Mouse (Mus musculus) limb, embryonic 11.5 days (tissue): ENCODE results near the gene Sp2. TPM values are rescaled to one million over a fixed set of nuclear protein-coding genes. Genes with fewer than 3 reads are reported as not detected.

Experiments
- ATAC-seq: fragments of 200-750 bp; cut with Nextera tagmentation; 2 replicates; pipeline ENCODE4 v1.8.0; 2017; ENCODE audit warnings: low read depth; ENCODE audit not compliant: insufficient number of reproducible peaks, low FRiP score, low TSS enrichment
- DNase-seq: peaks from one replicate; pipeline ENCODE4 v3.0.0-alpha.2; 2015; ENCODE audit warnings: low spot score
- H3K27ac ChIP-seq: fragments of 300-500 bp; sonication (generic); replicated peaks from 2 replicates; pipeline ENCODE4 v1.5.1; 2014; ENCODE audit warnings: low read depth, mild to moderate bottlenecking, low read length
- H3K27me3 ChIP-seq: fragments of 300-500 bp; sonication (generic); 2 replicates; pipeline ENCODE4 v1.6.1; 2014; ENCODE audit warnings: mild to moderate bottlenecking, low read length, mixed read lengths; ENCODE audit not compliant: control insufficient read depth, insufficient read depth
- H3K36me3 ChIP-seq: fragments of 300-500 bp; sonication (generic); 2 replicates; pipeline ENCODE4 v1.6.1; 2014; ENCODE audit warnings: mild to moderate bottlenecking, low read length, moderate library complexity, mixed read lengths; ENCODE audit not compliant: control insufficient read depth, insufficient read depth
- H3K4me1 ChIP-seq: fragments of 300-500 bp; sonication (generic); 2 replicates; pipeline ENCODE4 v1.6.1; 2014; ENCODE audit warnings: low read length, mixed read lengths; ENCODE audit not compliant: control insufficient read depth, insufficient read depth
- H3K4me2 ChIP-seq: fragments of 300-500 bp; sonication (generic); 2 replicates; pipeline ENCODE4 v1.6.1; 2014; ENCODE audit warnings: low read depth, mild to moderate bottlenecking, moderate library complexity; ENCODE audit not compliant: severe bottlenecking
- H3K4me3 ChIP-seq: fragments of 300-500 bp; sonication (generic); 2 replicates; pipeline ENCODE4 v1.5.1; 2014; ENCODE audit warnings: low read depth, low read length
- H3K9ac ChIP-seq: fragments of 300-500 bp; sonication (generic); 2 replicates; pipeline ENCODE4 v1.6.1; 2014; ENCODE audit warnings: mild to moderate bottlenecking, low read length
- H3K9me3 ChIP-seq: fragments of 300-500 bp; sonication (generic); 2 replicates; pipeline ENCODE4 v1.6.1; 2016; ENCODE audit warnings: low read length; ENCODE audit not compliant: control insufficient read depth
- WGBS: fragments of 180-500 bp; shearing (Covaris S2); extraction: QIAGEN DNeasy Blood & Tissue Kit; methylation state at CpG from one replicate; pipeline ENCODE4 v1.1.7; 2014; 5-methylcytosine and 5-hydroxymethylcytosine counted together
- polyA plus RNA-seq: library from polyadenylated mRNA; unstranded; fragments of >200 nt; fragmentation: Nextera tagmentation; extraction: Ambion mirVana; gene quantifications from 2 replicates; pipeline ENCODE4 v1.2.1, GENCODE M21; 2014

The Sp2 gene
- polyA plus RNA-seq, 1 experiment from 2014 or later: 23.4 TPM

DNA sequence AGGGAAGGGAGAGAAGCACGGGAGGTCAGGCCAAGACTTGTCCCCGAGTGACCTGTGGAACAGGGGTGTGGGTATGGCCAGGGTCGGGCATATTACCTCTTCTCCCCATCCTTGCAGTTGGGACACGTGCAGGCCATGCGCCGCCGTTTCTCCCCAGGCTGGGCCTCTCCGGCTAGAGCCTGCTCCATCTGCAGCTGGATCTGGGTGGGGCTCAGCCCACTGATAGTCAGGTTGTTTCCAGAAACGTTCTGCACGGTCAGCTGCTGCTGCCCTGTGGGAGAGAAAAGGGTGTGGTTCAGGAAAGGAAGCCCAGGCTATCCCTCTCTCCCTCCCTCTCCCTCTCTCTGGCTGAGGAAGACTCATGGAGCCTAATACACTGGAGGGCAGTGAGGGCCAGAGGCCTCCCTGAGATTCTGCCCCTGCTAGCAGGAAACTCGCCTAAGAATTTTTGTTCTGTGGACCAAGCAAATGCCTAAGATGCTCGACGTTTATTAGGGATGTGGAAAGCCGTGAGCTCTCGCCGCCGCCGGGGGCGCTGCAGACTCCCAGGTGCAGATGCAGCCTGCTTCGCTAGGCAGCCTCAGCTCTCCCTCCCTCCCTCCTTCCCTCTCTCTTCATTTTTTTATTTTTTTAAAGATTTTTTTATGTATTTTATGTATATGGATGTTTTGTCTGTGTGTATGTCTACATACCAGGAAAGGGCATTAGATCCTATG lies 26.6 kb downstream of the Sp2 start:
- peak; percentile 47 for DNase-seq
- Histone ChIP-seq H3K9me3 (no peaks in the 10 kb centered on the region), H3K4me3 (no peak overlapping the region), H3K27me3 (no peaks in the 10 kb centered on the region), H3K36me3 (peaks cover 43% of the 10 kb centered on the region), H3K4me1 (no peaks in the 10 kb centered on the region), H3K27ac (no peak overlapping the region), H3K4me2 (no peak overlapping the region; the same call in 1 of the 2 replicates), H3K9ac (no peak overlapping the region)
- WGBS: 55% methylated on average over 20 of the region's 20 CpGs
- ATAC-seq: no peak

DNA sequence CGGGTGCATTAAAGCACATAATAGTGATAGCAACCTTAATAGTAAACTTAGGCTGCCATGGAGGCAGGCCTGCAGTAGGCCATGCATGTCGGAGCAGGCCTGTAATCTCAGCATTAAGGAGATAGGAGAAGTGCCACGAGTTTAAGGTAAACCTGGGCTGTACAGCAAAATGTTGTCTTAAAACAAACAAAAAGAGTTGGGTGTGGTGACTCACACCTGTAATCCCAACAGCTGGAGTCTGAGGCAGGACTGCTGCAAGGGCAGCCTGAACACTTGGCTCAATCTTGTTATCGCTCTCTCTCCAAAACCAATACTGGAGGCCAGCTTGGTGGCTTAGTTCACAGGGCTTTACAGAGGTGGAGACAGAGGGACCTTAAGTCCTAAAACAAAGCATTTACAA lies 27.7 kb downstream of the Sp2 start:
- H3K4me2 ChIP-seq: no peak overlapping the region
- no peak overlapping the region for H3K4me3 ChIP-seq
- no peak overlapping the region for H3K27ac ChIP-seq
- H3K4me1 ChIP-seq: no peaks in the 10 kb centered on the region
- 95% methylated on average over 4 of the region's 4 CpGs for WGBS
- H3K27me3 ChIP-seq: no peaks in the 10 kb centered on the region
- DNase-seq: no peak
- ATAC-seq: no peak
- H3K36me3 ChIP-seq: peaks cover 34% of the 10 kb centered on the region
- no peaks in the 10 kb centered on the region for H3K9me3 ChIP-seq
- no peak overlapping the region for H3K9ac ChIP-seq

DNA sequence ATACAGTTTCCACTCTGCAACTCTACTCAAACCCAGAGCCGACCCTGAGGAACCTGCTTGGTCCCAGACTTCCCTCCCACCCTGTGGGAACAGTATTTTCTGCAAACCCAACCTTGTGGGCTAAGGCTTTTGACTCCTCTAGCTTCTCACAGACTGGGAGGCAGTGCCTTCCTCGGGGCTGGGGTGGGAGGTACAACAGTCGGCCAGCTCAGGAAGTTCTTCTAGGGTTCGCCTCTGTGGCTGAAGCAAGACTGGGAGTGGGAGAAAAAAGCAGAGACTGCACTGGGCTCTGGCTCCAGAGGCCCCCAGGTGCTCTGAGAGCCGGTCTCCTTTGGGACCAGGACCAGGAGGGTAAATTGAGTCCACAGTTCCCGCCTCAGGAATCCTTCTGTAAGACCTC lies 29.9 kb downstream of the Sp2 start:
- Histone ChIP-seq H3K4me1 (no peaks in the 10 kb centered on the region), H3K27me3 (no peaks in the 10 kb centered on the region), H3K36me3 (peaks cover 35% of the 10 kb centered on the region), H3K9me3 (no peaks in the 10 kb centered on the region), H3K4me3 (no peak overlapping the region), H3K4me2 (no peak overlapping the region), H3K9ac (no peak overlapping the region), H3K27ac (no peak overlapping the region)
- ATAC-seq (no peak), DNase-seq (no peak)
- 87% methylated on average over 6 of the region's 6 CpGs for WGBS

- Histone ChIP-seq H3K4me1 (no peaks in the 10 kb centered on the region), H3K4me2 (no peak overlapping the region), H3K4me3 (no peak overlapping the region), H3K9me3 (no peaks in the 10 kb centered on the region), H3K27ac (no peak overlapping the region), H3K27me3 (no peaks in the 10 kb centered on the region), H3K36me3 (peaks cover 35% of the 10 kb centered on the region), H3K9ac (no peak overlapping the region)
- DNase-seq (no peak), ATAC-seq (no peak)
- WGBS: 88% methylated on average over 10 of the region's 10 CpGs
These were observed 30.3 kb downstream of the Sp2 start for GRCm38 (mm10) chr11:96952426-96952825.

DNA sequence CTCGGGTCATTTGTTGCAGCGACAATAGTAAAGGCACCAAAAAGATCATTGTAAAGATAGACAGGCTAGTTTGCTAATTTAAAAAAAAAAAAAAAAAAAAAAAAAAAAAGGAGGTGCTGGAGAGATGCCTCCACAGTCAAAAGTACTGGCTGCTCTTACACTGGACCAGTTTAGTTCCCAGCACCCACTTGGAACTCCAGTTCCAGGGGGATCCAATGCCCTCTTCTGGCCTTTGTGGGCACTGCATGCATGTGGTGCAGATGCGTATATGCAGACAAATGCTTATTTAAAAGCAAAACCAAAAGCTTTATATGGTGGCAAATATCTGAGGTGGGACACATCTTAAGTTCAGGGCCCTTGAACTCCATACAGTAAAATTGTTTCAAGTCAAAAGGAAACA lies 32.0 kb downstream of the Sp2 start:
- DNase-seq (no peak), ATAC-seq (no peak)
- Histone ChIP-seq H3K27ac (no peak overlapping the region), H3K9ac (no peak overlapping the region), H3K36me3 (peaks cover 26% of the 10 kb centered on the region), H3K4me1 (no peaks in the 10 kb centered on the region), H3K9me3 (no peaks in the 10 kb centered on the region), H3K27me3 (no peaks in the 10 kb centered on the region), H3K4me2 (no peak overlapping the region), H3K4me3 (no peak overlapping the region)
- 94% methylated on average over 3 of the region's 3 CpGs for WGBS

GRCm38 (mm10) chr11:96947849-96948248 lies 34.9 kb downstream of the Sp2 start:
- ATAC-seq (no peak), DNase-seq (no peak)
- H3K4me3 ChIP-seq: no peak overlapping the region
- peaks cover 9% of the 10 kb centered on the region for H3K4me1 ChIP-seq
- WGBS: 89% methylated on average over 4 of the region's 4 CpGs
- H3K36me3 ChIP-seq: peaks cover 12% of the 10 kb centered on the region
- no peak overlapping the region for H3K27ac ChIP-seq
- no peaks in the 10 kb centered on the region for H3K9me3 ChIP-seq
- H3K9ac ChIP-seq: no peak overlapping the region
- no peaks in the 10 kb centered on the region for H3K27me3 ChIP-seq
- H3K4me2 ChIP-seq: no peak overlapping the region

DNA sequence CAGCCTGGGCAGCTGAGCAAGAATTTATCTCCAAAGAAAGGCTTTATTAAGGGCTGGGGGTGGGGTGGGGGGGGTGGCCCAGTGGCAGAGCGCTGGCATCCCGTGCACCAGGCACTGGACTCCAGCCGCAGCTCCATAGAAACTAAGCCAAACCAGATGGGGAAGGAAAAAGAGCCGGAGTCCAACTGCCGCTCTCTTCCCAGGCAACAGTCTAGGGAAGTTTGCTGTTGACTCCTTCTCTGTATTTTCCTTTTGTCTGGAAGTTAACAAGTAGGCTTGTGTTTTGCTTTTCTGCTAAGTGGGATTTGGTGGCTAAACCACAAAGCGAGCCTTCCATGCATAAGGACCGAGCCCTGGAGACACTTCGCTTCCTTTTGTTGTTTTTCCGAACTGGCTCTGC lies 36.3 kb downstream of the Sp2 start:
- H3K36me3 ChIP-seq: peaks cover 5% of the 10 kb centered on the region
- H3K9ac ChIP-seq: no peak overlapping the region
- ATAC-seq: no peak
- H3K27ac ChIP-seq: no peak overlapping the region
- no peaks in the 10 kb centered on the region for H3K9me3 ChIP-seq
- 65% methylated on average over 9 of the region's 9 CpGs for WGBS
- H3K4me3 ChIP-seq: no peak overlapping the region
- H3K4me2 ChIP-seq: no peak overlapping the region
- peak; percentile 39 for DNase-seq
- peaks cover 9% of the 10 kb centered on the region for H3K4me1 ChIP-seq
- H3K27me3 ChIP-seq: no peaks in the 10 kb centered on the region

GRCm38 (mm10) chr11:96944844-96945580 lies 37.7 kb downstream of the Sp2 start:
- no peak overlapping the region for H3K9ac ChIP-seq

More at GRCm38 (mm10) chr11:96944844-96945580, 37.7 kb downstream of the Sp2 start:
- Histone ChIP-seq H3K4me2 (peak overlapping the region; percentile 91), H3K36me3 (peaks cover 3% of the 10 kb centered on the region; the same call in 1 of the 2 replicates), H3K27ac (no peak overlapping the region), H3K4me1 (peaks cover 9% of the 10 kb centered on the region), H3K27me3 (no peaks in the 10 kb centered on the region), H3K9me3 (no peaks in the 10 kb centered on the region), H3K4me3 (no peak overlapping the region)
- ATAC-seq (no peak), DNase-seq (no peak)
- 85% methylated on average over 14 of the region's 14 CpGs for WGBS
